Mouse (Mus musculus) forebrain, embryonic 15.5 days (tissue): ENCODE measurements around the gene Prkca. TPM values are rescaled to one million over a fixed set of nuclear protein-coding genes. Genes with fewer than 3 reads are reported as not detected.
A peak's percentile ranks its signal among the peaks of the same experiment; 100 is the strongest.

Experiments used
- ATAC-seq: fragments of 200-750 bp; cut with Nextera tagmentation; replicated peaks from 2 replicates; pipeline ENCODE4 v1.8.0; 2017; ENCODE audit warnings: mild to moderate bottlenecking, moderate TSS enrichment, moderate library complexity
- H3K27ac ChIP-seq: fragments of 300-500 bp; sonication (generic); replicated peaks from 2 replicates; pipeline ENCODE4 v1.5.1; 2015; ENCODE audit warnings: mild to moderate bottlenecking, inconsistent platforms
- H3K27me3 ChIP-seq: fragments of 300-500 bp; sonication (generic); 2 replicates; pipeline ENCODE4 v1.6.1; 2015; ENCODE audit warnings: inconsistent platforms
- H3K36me3 ChIP-seq: fragments of 300-500 bp; sonication (generic); 2 replicates; pipeline ENCODE4 v1.6.1; 2015; ENCODE audit warnings: mild to moderate bottlenecking, inconsistent platforms
- H3K4me1 ChIP-seq: fragments of 300-500 bp; sonication (generic); 2 replicates; pipeline ENCODE4 v1.6.1; 2015; ENCODE audit warnings: inconsistent platforms
- H3K4me2 ChIP-seq: fragments of 300-500 bp; sonication (generic); replicated peaks from 2 replicates; pipeline ENCODE4 v1.6.1; 2015; ENCODE audit warnings: mild to moderate bottlenecking, inconsistent platforms
- H3K4me3 ChIP-seq: fragments of 300-500 bp; sonication (generic); 2 replicates; pipeline ENCODE4 v1.5.1; 2015; ENCODE audit warnings: mild to moderate bottlenecking, inconsistent platforms
- H3K9ac ChIP-seq: fragments of 300-500 bp; sonication (generic); replicated peaks from 2 replicates; pipeline ENCODE4 v1.6.1; 2015; ENCODE audit warnings: mild to moderate bottlenecking, inconsistent platforms
- H3K9me3 ChIP-seq: fragments of 300-500 bp; sonication (generic); 2 replicates; pipeline ENCODE4 v1.6.1; 2016; ENCODE audit warnings: inconsistent platforms
- WGBS: fragments of 180-500 bp; shearing (Covaris S2); methylation state at CpG from one replicate; pipeline ENCODE4 v1.1.7; 2015; ENCODE audit warnings: mixed read lengths; 5-methylcytosine and 5-hydroxymethylcytosine counted together
- polyA plus RNA-seq: library from polyadenylated mRNA; unstranded; fragments of >200 nt; fragmentation: Nextera tagmentation; extraction: Ambion mirVana; gene quantifications from 2 replicates; pipeline ENCODE4 v1.2.1, GENCODE M21; 2015

Gene Prkca
- polyA plus RNA-seq, 1 experiment from 2014 or later = 8.0 TPM

DNA sequence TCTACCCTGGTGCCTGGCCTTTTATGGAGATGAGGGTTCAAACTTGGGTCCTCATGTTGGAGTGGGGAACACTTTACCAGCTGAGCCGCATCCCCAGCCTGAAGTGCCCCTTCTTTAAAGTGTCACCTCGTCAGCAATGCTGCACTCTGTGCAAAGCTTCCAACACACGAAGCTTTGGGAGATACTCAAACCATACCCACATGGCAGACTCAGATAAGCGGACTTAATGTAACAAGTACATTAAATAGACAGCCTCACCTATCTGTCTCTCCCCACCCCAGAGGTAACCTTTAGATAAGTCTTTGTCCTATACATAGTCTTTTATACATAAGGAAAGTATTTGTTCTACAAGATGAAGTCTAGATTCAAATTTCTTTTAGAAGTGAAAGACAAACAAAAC is 17.3 kb upstream of the Prkca start:
- no peaks in the 10 kb centered on the region for H3K4me1 ChIP-seq
- no peak overlapping the region for H3K4me3 ChIP-seq
- WGBS = 84% methylated on average over 4 of the region's 4 CpGs
- no peaks in the 10 kb centered on the region for H3K36me3 ChIP-seq
- no peak for ATAC-seq
- no peaks in the 10 kb centered on the region for H3K27me3 ChIP-seq
- H3K9ac ChIP-seq = no peak overlapping the region
- no peaks in the 10 kb centered on the region for H3K9me3 ChIP-seq
- no peak overlapping the region for H3K27ac ChIP-seq
- no peak overlapping the region for H3K4me2 ChIP-seq

DNA sequence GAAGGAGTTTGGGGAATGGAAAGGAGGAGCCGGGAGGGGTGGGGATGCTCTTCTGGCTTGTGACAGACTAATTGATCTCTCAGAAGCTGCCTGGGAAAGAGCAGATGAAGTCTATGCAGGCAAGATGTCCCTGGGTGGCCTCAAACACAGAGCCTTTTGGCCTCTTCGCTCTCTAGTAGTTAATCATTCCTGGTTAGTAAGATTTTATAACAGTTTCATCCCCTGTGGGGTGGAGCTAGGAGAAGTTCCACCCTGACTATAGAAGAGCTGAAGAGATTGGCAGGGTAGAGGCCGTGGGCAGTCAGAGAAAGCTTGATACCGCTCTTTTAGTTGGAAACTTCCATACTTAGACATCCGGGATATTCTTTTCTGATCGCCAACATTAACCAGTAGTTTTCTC is 15.2 kb upstream of the Prkca start:
- Histone ChIP-seq H3K36me3 (no peaks in the 10 kb centered on the region), H3K4me3 (no peak overlapping the region), H3K27me3 (no peaks in the 10 kb centered on the region), H3K27ac (no peak overlapping the region), H3K4me1 (no peaks in the 10 kb centered on the region), H3K9ac (no peak overlapping the region), H3K9me3 (no peaks in the 10 kb centered on the region), H3K4me2 (no peak overlapping the region)
- no peak for ATAC-seq
- 81% methylated on average over 6 of the region's 6 CpGs for WGBS

DNA sequence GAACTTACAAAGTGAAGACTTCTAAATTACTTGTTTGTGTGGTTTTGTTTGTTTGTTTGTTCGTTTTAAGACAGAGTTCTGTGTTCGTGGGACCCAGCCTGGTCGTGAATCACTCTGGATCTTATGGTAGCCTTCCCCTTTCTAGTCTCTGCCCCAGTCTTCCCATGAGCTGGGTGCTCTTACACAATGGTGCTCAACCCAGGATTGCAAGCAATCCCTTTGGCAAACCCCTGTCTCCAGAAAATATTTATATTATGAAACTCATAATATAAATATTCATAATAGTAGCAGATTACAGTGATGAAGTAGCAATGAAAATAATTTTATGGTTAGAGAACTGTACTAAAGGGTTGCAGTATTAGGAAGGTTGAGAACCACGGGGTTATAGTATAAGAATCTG is 12.3 kb upstream of the Prkca start:
- 81% methylated on average over 4 of the region's 4 CpGs for WGBS
- Histone ChIP-seq H3K27me3 (no peaks in the 10 kb centered on the region), H3K4me2 (no peak overlapping the region), H3K9me3 (no peaks in the 10 kb centered on the region), H3K4me3 (no peak overlapping the region), H3K4me1 (no peaks in the 10 kb centered on the region), H3K27ac (no peak overlapping the region), H3K9ac (no peak overlapping the region), H3K36me3 (no peaks in the 10 kb centered on the region)
- no peak for ATAC-seq

DNA sequence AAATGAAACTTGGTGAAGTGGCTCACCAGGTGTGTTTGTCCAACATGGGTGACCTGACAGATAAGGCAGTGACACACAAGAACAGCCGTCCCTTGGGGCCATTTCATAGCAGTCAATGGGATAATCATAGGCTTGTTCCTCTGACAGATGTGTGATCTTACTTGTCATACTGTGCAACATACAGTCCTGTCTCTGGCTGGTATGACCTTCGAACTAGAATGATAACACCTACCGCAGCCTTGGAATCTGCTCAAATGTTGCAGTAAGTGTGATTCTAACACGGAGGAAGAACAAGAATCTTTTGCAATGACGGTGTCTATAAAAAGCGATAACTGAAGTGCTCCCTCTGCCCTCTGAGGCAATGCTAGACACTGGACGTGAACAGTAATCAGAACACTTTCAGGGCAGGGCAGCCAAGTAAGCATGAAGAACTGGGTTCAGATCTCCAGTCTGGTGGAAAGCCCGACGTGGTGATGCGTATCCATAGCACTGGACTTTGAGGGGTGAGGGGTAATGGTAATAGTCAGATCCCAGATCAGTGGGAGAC is 9.2 kb upstream of the Prkca start:
- Histone ChIP-seq H3K9ac (no peak overlapping the region), H3K4me1 (peaks cover 4% of the 10 kb centered on the region; the same call in 1 of the 2 replicates), H3K27ac (no peak overlapping the region), H3K36me3 (no peaks in the 10 kb centered on the region), H3K9me3 (no peaks in the 10 kb centered on the region), H3K27me3 (no peaks in the 10 kb centered on the region), H3K4me3 (no peak overlapping the region), H3K4me2 (no peak overlapping the region)
- no peak for ATAC-seq
- 92% methylated on average over 10 of the region's 10 CpGs for WGBS

DNA sequence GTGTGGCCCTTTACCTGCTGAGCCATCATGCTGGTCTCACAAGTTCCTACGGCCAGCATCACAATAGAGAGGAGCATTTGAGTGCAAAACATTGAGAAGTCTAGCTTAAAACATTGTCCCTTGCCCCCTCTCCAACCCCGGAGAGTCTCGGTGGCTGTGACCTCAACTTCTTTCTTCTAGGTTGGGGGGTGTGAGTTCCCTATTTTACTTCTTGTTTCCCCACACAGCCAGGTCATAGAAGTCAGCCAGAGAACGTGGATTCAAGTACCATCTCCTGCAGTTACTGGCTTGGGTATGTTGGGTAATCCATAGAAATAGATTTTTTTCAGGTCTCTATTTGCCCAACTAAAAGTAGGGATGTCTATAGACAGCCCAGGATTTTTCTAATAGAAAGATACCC is 7.1 kb upstream of the Prkca start:
- 89% methylated on average over 4 of the region's 4 CpGs for WGBS
- no peaks in the 10 kb centered on the region for H3K36me3 ChIP-seq
- H3K9me3 ChIP-seq = no peaks in the 10 kb centered on the region
- H3K4me3 ChIP-seq = no peak overlapping the region
- H3K27me3 ChIP-seq = no peaks in the 10 kb centered on the region
- no peak overlapping the region for H3K27ac ChIP-seq
- ATAC-seq = no peak
- H3K4me1 ChIP-seq = peaks cover 4% of the 10 kb centered on the region; the same call in 1 of the 2 replicates
- H3K9ac ChIP-seq = no peak overlapping the region
- no peak overlapping the region for H3K4me2 ChIP-seq

DNA sequence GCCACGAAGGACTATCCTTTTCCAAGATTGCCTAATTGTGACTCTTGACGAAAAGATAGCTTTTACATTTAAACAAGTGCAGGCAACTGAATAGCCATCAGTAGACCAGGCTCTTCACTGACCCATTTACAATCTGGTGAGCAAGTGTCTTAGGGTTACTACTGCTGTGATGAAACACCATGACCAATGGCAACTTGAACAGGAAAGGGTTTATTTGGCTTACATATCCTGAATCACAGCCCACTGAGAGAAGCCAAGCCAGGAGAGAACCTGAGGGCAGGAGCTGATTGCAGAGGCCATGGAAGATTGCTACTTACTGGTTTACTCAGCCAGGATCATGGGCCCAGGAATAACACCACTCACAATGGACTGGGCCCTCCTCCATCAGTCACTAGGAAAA is 1.6 kb upstream of the Prkca start:
- no peak for ATAC-seq
- no peak overlapping the region for H3K9ac ChIP-seq
- WGBS = 87% methylated on average over 2 of the region's 2 CpGs

DNA sequence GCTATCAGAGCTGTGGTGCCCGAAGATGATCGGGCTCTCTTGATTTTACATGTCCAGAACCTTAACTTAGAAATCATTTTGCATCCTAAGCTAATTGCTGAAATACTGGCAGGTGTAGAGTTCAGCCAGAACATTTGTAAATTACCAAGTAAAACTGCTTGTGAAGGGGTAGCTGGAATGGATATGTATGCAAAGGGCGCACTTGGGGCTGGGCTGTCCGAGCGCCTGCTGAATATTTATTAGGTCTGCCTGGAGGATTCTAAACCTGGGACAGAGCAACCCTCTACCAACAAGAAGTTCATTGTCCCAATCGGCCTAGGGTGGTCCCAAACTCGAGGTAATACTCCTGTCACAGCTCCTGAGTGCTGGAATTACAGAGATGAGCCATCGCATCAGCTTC is 1.0 kb upstream of the Prkca start:
- Histone ChIP-seq H3K9me3 (no peaks in the 10 kb centered on the region), H3K27me3 (no peaks in the 10 kb centered on the region), H3K36me3 (no peaks in the 10 kb centered on the region), H3K27ac (no peak overlapping the region), H3K4me1 (peaks cover 33% of the 10 kb centered on the region), H3K9ac (peak overlapping the region; percentile 87), H3K4me3 (peak overlapping the region; percentile 67), H3K4me2 (peak overlapping the region; percentile 100)
- 44% methylated on average over 8 of the region's 8 CpGs for WGBS
- ATAC-seq = no peak

More for the DNA sequence above, 1.6 kb upstream of the Prkca start:
- Histone ChIP-seq H3K4me3 (no peak overlapping the region), H3K27me3 (no peaks in the 10 kb centered on the region), H3K4me1 (peaks cover 33% of the 10 kb centered on the region), H3K9me3 (no peaks in the 10 kb centered on the region), H3K4me2 (no peak overlapping the region), H3K36me3 (no peaks in the 10 kb centered on the region), H3K27ac (no peak overlapping the region)

DNA sequence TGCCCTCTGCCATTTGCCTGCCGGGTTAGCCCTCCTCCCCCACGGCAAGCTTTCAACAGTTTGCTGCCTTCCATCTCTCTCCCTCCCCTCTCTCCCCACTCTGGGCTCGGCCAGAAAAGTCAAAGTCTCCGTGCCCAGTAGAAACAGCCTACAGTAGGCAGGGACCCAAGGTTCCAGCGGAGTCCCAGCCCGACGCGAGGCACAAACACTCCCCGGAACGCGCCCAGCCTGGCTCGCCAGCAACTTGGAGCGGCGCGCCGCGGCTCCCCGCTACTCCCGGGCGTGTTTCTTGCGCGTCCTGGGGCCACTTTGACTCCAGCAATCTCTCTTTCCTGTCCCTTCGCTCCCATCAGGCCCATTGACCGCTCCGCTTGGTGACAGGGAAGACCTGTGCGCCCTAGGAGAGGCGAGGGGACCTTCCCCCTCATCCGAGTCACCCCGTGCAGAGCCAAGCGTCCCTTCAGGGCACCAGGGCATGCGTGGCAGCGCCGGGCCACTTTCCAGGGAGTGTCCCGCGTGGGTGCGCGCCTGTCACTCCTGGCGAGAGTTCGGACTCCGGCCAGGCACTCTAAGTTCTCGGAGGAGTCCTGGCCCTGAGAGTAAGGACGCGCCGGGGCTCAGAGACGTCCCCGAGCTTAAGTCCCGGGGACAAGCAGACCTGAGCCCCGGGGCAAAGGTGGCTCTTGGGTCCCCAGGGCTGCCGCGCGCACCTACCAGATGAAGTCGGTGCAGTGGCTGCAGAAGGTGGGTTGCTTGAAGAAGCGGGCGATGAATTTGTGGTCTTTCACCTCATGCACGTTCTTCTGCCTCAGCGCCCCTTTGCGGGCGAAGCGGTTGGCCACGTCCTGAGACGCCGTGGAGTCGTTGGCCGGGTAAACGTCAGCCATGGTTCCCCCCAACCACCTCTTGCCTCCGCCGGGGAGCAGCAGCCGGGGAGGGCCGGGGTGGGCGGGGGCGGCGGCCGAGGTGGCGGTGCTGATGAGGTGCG is 653 bp downstream of the Prkca start, which contains the start of gene Apoh:
Gene Apoh, plus strand, starts transcription at position 574 of the 988 bp plus-strand sequence.
- Histone ChIP-seq H3K36me3 (0 out of 2 replicates have a peak, but pooled peaks cover 3% of the 10 kb centered on the region), H3K4me1 (peaks cover 29% of the 10 kb centered on the region), H3K27me3 (no peaks in the 10 kb centered on the region), H3K4me3 (peak within 1 kb of the TSS; percentile 67), H3K9me3 (no peaks in the 10 kb centered on the region), H3K4me2 (peak within 1 kb of the TSS; percentile 100), H3K27ac (peak within 1 kb of the TSS; percentile 91), H3K9ac (peak within 1 kb of the TSS; percentile 87)
- peak; percentile 5; the same call in 1 of the 2 replicates for ATAC-seq
- WGBS = under 1% methylated on average over 71 of the region's 75 CpGs

DNA sequence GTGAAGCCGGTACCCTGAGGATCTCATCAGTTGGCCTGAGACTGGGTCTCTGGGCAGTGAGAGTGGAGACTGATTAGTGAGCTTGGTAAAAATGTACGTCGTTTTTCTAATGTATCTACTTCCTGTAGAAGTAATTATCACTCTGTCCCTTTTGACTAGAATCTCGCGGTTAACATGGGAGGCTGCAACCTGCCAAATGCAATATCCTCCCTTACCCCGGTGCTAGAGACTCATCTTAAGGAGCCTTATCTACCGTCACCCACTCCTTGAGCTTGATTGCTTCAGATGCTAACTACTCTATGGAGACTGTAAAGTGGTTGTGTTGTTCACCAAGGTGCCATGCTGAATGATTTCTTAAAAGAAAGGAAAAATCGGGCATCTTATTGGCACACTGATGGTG is 1.9 kb downstream of the Prkca start:
- 0 out of 2 replicates have a peak, but pooled peaks cover 3% of the 10 kb centered on the region for H3K36me3 ChIP-seq
- peak overlapping the region; percentile 100 for H3K4me2 ChIP-seq
- H3K4me1 ChIP-seq = peaks cover 29% of the 10 kb centered on the region
- H3K9ac ChIP-seq = no peak overlapping the region
- peak overlapping the region; percentile 67 for H3K4me3 ChIP-seq
- no peaks in the 10 kb centered on the region for H3K9me3 ChIP-seq
- H3K27ac ChIP-seq = no peak overlapping the region
- WGBS = 41% methylated on average over 8 of the region's 8 CpGs
- ATAC-seq = no peak
- H3K27me3 ChIP-seq = no peaks in the 10 kb centered on the region

DNA sequence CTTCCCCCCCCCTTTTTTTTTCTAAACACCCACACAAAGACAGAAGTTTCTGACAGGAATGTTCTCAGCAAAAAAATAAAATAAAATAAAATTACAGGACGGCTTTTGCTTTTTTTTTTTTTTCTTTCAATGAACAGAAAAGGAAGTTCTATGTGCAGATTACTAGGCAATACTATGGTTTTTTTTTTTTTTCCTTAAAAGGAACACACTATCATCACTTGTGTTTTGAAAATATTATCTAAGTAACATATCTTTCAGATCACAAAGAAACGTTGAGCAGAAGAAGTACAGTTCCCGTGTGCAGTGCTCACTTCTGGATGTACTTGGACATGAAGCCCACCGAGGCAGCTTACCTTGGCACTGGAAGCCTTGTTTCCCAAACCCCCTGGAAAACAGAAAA is 3.4 kb downstream of the Prkca start:
- Histone ChIP-seq H3K36me3 (0 out of 2 replicates have a peak, but pooled peaks cover 3% of the 10 kb centered on the region), H3K4me1 (peaks cover 29% of the 10 kb centered on the region)
- 86% methylated on average over 4 of the region's 4 CpGs for whole genome bisulfite sequencing

DNA sequence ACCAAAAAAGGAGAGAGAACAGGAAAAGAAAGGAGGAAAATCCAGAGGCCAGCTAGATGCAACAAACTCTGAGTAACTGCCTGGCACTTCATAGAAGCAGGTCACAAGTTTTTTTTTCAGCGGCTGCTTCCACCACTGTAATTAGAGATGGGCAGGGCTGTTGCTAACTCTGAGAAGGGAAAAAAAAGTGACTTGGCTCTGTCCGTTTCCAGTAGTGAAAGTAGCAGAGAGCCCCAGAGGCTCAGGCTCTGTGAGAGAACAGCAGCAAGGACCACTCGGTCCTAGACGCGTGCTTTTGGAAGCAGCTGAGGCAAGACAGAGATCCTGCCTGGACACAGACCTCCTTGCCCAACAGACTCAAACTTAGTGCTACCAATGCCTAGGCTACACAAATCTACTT is 7.3 kb downstream of the Prkca start:
- H3K9ac ChIP-seq = no peak overlapping the region
- H3K4me3 ChIP-seq = no peak overlapping the region
- H3K9me3 ChIP-seq = no peaks in the 10 kb centered on the region
- 0 out of 2 replicates have a peak, but pooled peaks cover 3% of the 10 kb centered on the region for H3K36me3 ChIP-seq
- peaks cover 7% of the 10 kb centered on the region for H3K4me1 ChIP-seq
- H3K27ac ChIP-seq = no peak overlapping the region
- no peak overlapping the region for H3K4me2 ChIP-seq
- H3K27me3 ChIP-seq = no peaks in the 10 kb centered on the region
- ATAC-seq = no peak
- WGBS = 46% methylated on average over 5 of the region's 5 CpGs

More for the DNA sequence above, 3.4 kb downstream of the Prkca start:
- no peak overlapping the region for H3K4me3 ChIP-seq
- H3K27ac ChIP-seq = no peak overlapping the region
- H3K9me3 ChIP-seq = no peaks in the 10 kb centered on the region
- H3K9ac ChIP-seq = no peak overlapping the region
- H3K27me3 ChIP-seq = no peaks in the 10 kb centered on the region
- no peak for ATAC-seq
- H3K4me2 ChIP-seq = no peak overlapping the region

DNA sequence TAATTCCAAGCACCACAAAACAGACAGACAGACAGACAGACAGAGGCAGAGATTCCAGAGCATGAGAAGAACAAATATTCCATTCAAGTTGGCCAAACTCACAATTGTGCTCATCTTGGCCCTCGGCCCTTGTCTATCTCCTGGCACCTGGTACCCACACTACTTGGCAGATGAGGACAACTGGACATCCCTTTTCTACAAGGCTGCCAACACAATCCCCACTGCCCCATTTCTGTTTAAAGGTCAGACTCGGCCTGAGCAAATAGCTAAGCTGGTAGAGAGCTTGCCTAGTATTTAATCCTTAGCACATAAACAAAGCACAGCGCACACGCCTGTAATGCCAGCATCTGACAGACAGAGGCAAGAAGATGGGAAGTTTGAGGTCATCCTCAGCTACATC is 8.2 kb downstream of the Prkca start:
- no peak for ATAC-seq
- Histone ChIP-seq H3K27me3 (no peaks in the 10 kb centered on the region), H3K4me2 (no peak overlapping the region), H3K4me1 (peaks cover 4% of the 10 kb centered on the region; the same call in 1 of the 2 replicates), H3K27ac (no peak overlapping the region), H3K36me3 (0 out of 2 replicates have a peak, but pooled peaks cover 3% of the 10 kb centered on the region), H3K9me3 (no peaks in the 10 kb centered on the region), H3K9ac (no peak overlapping the region), H3K4me3 (no peak overlapping the region)
- 87% methylated on average over 4 of the region's 4 CpGs for WGBS
